Mouse (Mus musculus) regulatory T cell (primary cell): Measurements from ENCODE around the gene Tmem37.

Experiments
- in situ Hi-C: fragments of 300-600 bp; cut with MboI, MseI; formaldehyde crosslinking; loops from one replicate; pipeline ENCODE4 v1.15.1; 2025; ENCODE audit warnings: high pct_unique_total_duplicates

Tmem37 gene

DNA sequence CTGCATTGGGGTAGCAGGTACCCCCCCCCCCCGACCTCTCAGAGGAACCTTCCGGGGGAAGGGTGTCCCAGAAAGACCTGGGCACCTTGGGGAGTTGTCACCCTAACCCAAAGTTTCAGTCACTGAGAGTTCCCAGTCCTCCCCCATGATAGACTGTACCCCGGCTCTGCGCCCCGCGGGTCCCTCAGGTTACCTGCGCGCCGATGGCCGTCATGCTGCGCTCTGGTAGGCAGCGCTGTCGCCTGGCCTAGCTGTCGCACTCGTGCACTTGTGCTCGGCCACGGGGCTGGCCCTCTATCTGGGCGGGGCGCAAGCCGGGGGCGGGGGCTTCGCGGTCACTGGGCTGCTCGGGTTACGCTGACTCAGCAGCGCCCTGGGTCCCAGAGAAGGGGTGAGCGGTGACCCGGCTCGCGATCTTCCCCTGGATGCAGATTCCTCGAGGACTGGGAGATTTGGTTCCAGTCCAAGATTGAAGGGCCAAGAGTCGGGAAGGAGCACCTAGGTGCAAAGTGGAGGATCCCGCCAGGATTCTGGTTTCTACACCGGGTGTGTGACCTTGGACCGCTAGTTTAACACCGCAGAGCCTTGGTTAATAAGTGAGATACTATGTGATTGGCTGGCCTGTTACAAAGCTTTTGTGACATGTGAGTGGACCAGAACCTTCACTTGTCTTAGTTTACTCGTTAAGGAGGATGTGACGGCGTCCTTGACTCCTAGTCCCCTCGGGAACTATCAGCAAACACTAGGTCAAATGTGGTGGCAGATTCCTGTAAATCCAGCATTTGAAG, at the start of gene Tmem37:
Gene Tmem37, minus strand, starts transcription at position 556 of the 788 bp plus-strand sequence.
- in situ Hi-C loops = no loop called here

DNA sequence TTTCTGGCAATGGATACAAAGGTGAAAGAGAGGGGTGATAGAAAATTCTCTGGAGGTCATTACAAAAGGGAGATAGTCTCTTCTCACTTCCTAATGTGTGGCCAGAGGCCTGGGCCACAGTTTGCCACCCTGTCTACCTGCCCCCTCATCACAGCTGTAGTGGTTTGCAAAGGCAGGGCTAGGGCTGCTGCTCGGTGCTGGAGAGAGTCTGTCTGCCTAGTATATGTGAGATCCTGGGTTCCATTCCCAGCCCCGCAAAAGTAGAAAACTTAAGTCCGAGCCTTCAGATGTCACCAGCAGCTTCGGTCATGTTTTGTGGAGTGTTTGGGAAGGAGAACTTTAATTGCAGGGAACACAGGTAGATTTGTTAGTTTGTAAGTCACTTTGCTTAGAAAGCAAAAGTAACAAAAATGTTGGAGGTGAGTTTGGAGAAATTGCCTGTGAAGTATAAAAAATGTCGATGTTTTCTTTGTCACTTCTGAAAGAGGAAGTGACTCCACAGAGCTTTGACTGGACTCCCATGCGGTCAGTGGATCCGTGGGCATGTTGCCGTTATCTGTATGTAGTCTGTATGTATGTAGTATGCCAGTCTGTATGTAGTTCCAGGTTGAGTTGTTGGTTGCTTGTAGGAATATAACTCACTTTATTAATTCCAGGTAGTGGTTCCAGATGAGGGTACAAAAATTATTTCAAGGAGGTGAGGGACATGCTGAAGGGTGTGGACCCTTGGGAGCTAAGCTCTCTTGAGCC, 48.9 kb upstream of the Tmem37 start:
- in situ Hi-C loops = loop anchor here (25.0 kb wide), 1 partner anchor 1811 kb away; the partner anchor contains the start of genes Nifk and Tsn

DNA sequence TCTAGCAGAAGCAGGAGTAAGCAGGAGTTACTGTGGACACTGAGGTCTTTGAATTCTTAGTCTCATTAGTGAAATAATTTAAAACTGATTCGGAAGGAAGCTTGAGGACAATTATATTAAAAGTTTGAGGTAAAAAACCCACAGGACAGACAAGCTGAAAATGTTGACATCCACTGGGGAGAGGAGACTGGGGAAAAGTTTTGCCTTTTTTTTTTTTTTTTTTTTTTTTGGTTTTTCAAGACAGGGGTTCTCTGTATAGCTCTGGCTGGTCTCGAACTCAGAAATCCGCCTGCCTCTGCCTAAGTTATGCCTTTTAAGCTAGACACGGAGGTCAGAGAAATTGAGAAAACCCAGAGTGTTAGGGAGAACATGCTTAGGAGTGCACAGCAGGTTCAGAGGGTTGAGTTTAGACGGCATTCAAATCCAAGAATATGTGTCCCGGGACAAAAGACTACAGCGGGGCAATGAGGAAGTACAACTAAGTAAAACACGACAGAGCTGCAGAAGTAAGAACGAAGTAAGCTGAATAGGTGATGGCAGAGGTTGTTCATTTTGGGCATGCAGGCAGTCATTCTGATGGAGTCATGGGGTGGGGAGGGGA, 48.2 kb upstream of the Tmem37 start:
- in situ Hi-C loops = loop anchor here (25.0 kb wide), 1 partner anchor 1810 kb away; the partner anchor contains the start of genes Nifk and Tsn

- in situ Hi-C loops = loop anchor here (25.0 kb wide), 1 partner anchor 1809 kb away; the partner anchor contains the start of genes Nifk and Tsn
These were observed 47.3 kb upstream of the Tmem37 start, which contains the start of the genes Dbi and 3110009E18Rik for GRCm38 (mm10) chr1:120120969-120121811. Gene Dbi (minus strand): TSS chr1:120121078. Gene 3110009E18Rik (plus strand): TSS chr1:120121187.

DNA sequence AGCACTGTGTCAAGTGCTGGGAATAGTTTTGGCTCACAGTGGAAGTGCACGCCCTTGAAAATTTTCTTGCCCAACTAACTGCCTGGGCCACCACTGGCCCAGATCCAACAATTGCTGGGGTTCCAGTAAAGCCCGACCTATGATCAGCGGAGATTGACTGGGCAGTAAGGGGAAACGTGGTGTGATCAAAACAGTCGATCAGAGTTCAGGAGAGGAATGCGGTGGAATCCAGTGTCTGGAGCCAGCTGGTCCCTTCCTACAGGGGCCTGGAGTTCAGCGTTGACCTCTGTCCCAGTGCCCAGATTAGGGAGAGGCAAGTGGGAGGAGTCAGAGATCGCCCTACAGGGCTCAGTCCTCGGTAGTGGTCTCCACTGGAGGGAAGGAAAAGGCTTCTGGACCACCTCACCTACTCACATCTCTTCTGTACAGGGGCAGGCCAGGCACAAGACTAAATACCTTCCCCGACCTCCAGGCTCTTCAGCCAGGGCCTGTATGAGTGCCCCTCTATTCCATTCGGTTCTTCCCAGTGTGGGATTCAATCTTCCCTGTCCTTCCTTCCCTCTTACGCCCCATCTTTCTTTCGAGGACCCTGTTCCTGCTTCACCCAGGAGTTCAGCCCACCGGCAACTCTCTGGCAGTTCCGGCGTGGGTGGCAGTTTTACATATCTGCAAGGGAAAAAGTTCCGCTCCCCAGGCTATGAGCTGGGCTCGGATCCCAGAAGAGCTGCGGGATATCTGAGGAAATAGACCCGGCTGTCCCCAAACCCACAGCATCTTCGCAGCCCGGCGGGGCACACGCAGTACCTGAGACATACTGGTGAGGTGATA, 46.5 kb upstream of the Tmem37 start:
- in situ Hi-C loops = loop anchor here (25.0 kb wide), 1 partner anchor 1808 kb away; the partner anchor contains the start of genes Nifk and Tsn

- in situ Hi-C loops = loop anchor here (25.0 kb wide), 1 partner anchor 1807 kb away; the partner anchor contains the start of genes Nifk and Tsn
These were observed 45.5 kb upstream of the Tmem37 start for GRCm38 (mm10) chr1:120119389-120119788.

DNA sequence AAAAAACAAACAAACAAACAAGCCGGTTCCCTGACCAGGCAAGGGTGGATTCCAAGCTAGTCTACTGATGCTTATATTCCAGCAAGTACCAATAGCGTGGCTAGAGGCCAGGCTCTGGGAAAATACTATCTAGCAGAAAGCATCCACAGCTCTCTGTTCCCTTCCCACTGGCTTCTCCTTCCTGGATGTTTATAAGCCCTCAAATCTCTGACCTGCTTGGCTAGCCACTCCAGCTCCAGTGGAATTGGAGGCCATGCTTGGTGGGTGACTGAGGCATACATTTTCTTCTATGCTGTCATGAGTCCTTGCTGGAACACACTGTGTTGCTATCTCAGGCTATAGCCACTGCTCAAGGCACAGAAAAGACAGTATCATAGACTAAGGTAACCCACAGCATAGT, 45.0 kb upstream of the Tmem37 start:
- in situ Hi-C loops = loop anchor here (25.0 kb wide), 1 partner anchor 1807 kb away; the partner anchor contains the start of genes Nifk and Tsn

- in situ Hi-C loops = loop anchor here (25.0 kb wide), 1 partner anchor 1804 kb away; the partner anchor contains the start of genes Nifk and Tsn
These were observed 42.2 kb upstream of the Tmem37 start for GRCm38 (mm10) chr1:120116106-120116505.

DNA sequence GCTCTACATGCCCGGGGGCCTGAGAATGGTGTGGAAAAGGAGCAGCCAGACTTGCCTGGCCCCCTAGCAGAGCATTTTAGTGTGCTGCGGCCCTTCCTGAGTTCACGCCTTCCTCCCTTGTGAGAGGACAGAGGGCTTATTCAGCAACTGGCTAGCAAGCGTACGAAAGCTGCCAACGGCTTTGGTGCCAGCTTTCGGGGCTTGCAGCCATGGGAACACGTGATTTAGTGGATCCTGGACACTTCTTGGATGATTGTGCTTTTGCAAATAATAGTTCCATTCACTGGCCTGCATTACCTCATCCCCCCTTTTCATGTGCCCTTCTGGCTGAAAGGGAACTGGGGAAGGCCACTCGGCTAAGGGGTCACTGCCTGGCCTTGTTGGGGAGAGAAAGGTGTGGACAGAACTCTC, 41.8 kb upstream of the Tmem37 start:
- in situ Hi-C loops = loop anchor here (25.0 kb wide), 1 partner anchor 1803 kb away; the partner anchor contains the start of genes Nifk and Tsn

DNA sequence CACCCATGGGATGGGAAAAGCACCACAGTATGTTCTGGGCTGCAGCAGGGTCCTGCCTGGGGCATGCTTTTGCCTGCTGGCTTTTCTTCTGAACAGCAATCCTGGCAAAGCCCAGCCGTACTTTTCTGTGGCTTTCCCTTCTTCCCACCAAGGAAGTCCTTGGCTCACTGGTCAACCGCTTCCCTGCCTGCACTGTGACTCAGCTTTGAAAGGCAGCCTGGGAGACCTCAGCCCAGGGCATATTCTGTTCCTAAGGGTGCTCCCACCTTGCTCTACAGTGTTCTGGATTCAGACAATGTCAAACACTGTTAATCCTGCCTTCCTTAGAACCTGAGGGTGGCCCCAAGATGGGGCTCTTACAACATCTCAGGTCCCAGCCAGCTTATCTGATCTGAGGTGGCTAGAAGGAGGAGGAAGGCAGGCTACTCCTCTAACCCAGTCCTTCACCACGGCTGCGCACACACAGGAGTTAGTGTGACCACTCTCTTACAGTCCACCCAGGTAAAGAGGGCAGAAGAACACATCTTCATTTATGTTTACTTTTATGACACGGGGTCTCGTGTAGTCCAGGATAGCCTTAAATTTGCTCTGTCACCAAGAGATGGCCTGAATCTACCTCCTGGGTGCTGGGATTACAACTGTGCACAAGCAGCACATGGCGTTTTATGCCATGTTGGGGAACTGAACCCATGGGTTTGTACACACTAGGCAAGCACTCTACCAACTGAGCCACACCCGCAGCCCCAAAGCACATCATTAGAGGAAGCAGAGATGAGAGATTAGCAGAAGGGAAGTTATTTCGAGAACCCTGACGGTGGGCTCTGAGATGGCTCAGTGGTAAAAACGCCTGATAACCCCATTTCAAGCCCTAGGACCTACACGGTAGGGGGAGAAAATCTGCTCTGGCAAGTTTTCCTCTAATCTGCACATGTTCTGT, 38.6 kb upstream of the Tmem37 start:
- in situ Hi-C loops = loop anchor here (25.0 kb wide), 1 partner anchor 1800 kb away; the partner anchor contains the start of genes Nifk and Tsn

- in situ Hi-C loops = loop anchor here (25.0 kb wide), 1 partner anchor 1799 kb away; the partner anchor contains the start of genes Nifk and Tsn
These were observed 37.9 kb upstream of the Tmem37 start for GRCm38 (mm10) chr1:120111766-120112165.

DNA sequence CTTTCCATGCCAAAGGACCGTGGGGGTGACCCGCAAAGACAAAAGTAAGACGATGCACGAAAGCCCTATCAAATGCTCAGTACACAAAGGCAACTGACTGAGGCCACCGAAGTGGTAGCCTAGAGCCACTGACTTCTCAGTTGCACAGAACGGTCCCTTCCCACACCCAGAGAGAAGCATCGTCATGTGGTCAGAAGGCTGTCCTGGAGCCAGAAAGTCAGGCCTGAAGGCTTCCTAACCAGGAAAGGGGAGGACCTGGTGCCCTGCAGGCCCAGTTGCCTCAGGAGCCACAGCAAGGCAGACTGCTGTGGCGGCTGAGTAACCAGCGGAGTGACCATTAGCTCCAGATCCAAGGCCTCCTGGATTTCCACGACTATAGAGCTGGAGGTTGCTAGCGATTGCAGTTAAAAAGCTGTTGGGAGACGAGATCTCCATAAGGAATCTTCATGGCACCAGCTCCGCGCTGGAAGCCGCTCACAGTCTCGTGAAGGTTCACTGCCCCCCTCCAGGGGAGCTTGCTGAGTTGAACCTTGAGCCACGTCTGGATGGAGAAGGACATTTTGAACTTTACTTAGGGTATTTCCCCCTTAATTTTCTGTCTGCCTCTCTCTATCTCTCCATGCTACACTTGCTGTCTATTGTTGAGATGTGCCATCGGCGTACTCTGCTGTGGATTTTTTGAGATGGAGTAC, 36.0 kb upstream of the Tmem37 start:
- in situ Hi-C loops = loop anchor here (25.0 kb wide), 1 partner anchor 1798 kb away; the partner anchor contains the start of genes Nifk and Tsn

DNA sequence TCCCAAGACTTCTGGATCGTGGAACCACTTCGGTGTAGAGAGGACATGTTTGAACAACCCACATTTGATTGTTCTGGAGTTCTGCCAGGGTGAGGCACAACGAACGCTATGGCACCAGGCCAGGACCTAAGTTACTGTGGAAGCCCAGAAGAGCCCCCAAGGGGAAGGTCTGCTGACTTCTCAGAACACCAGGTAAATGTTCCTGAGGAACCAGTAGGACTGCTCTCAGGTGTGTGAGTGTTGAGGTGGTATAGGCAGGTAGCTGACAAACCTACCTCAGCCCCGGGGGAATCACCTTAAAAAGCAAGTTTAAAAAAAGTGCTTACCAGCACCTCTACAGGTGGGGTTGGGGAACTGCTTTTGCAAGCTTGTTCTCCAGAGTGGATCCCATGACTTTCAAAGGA, 31.7 kb upstream of the Tmem37 start:
- in situ Hi-C loops = loop anchor here (25.0 kb wide), 1 partner anchor 1793 kb away; the partner anchor contains the start of genes Nifk and Tsn

DNA sequence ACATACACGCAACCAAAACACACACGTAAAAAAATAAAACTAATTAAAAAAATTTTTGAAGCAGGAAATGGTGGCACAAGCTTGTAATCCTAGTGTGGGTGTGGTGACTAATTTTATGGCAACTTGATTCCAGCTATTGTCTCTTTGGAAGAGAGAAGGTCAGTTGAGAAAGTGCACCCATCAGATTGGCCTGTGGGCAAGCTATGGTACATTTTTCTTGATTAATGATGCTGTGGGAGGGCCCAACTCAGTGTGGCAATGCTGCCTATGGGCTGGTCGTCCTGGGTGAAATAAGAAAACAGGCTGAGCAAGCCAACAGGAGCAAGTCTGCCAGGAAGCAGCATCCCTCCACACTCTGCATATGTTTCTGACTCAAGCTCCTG, 27.3 kb upstream of the Tmem37 start:
- in situ Hi-C loops = loop anchor here (25.0 kb wide), 1 partner anchor 1789 kb away; the partner anchor contains the start of genes Nifk and Tsn

- in situ Hi-C loops = loop anchor here (25.0 kb wide), 1 partner anchor 1788 kb away; the partner anchor contains the start of genes Nifk and Tsn
These were observed 26.8 kb upstream of the Tmem37 start for GRCm38 (mm10) chr1:120100456-120101226.

- in situ Hi-C loops = loop anchor here (5.0 kb wide), 2 partner anchors 33 to 72 kb away; no protein-coding TSS in a partner anchor
These were observed 25.6 kb upstream of the Tmem37 start for GRCm38 (mm10) chr1:120099483-120099882.
